ENCODE assay signal across 9 mouse cellular contexts in genomic region chr17:92210730-92211129, GRCm38 (mm10).
DNase-seq lines count a peak whose midpoint lies in the region; ATAC-seq and TF ChIP-seq lines count a peak whose summit lies in the region.
"Had no signal": no experiment of that assay in that cellular context is flagged by ENCODE, and none has a peak within 500 bp of the region (broad histone marks: within the 10 kb centered on the region; RNA-seq: fewer than 3 reads in every experiment).

No protein-coding gene starts in this region.

- DNase-seq in kidney, postnatal 0 days (ENCODE audit: low spot score) = peak; percentile 12
- DNase-seq in ES-E14 (ENCODE audit: low read depth, low spot score) (peak; percentile 20), liver (no peak)
- DNase-seq in left cerebral cortex, postnatal 25 days (ENCODE audit: low spot score in 2 of 2) = peak; percentile 3 to 51
- no peak for DNase-seq in thymus, postnatal 4 days
- no peak for DNase-seq in thymus, postnatal 36 days

- in situ Hi-C loops in ES-E14 (cut with MboI; ENCODE audit: low sequenced_read_pairs in 2 of 2, unreplicated experiment in 2 of 2) = no loop called here

- TF ChIP-seq POLR2A in cortical plate, adult 2 months (IDR thresholded peaks at IDR 0.05; ENCODE audit: extremely low read depth, insufficient read depth, low read length) = no peak

- intact Hi-C loops in left cerebral cortex, postnatal 25 days (cut with DNase I) = loop anchor here (5.0 kb wide), 1 partner anchor 932 kb away; no protein-coding TSS in a partner anchor

- H3K27me3 ChIP-seq in kidney, postnatal 0 days (ENCODE audit: insufficient read depth, low read length) = no peaks in the 10 kb centered on the region
- H3K27me3 ChIP-seq in kidney, embryonic 15.5 days = no peaks in the 10 kb centered on the region

- H3K4me1 ChIP-seq in kidney, postnatal 0 days (replicated peaks; ENCODE audit: insufficient read depth, low read length) = no peaks in the 10 kb centered on the region
- H3K4me1 ChIP-seq in kidney, embryonic 15.5 days = no peaks in the 10 kb centered on the region
- no peaks in the 10 kb centered on the region for H3K4me1 ChIP-seq in ES-E14 (ENCODE audit: control insufficient read depth in 2 of 2, insufficient read depth in 2 of 2, low read length in 2 of 2, poor library complexity in 1 of 2)
- H3K4me1 ChIP-seq in cortical plate, adult 2 months (ENCODE audit: control insufficient read depth, insufficient read depth, low read length) = no peaks in the 10 kb centered on the region

- peak; percentile 58 for TF ChIP-seq CTCF in kidney, postnatal 0 days (IDR thresholded peaks at IDR 0.05; ENCODE audit: low read depth)
- peak; percentile 30; the same call in 1 of the 2 replicates for TF ChIP-seq CTCF in cortical plate, adult 2 months (IDR thresholded peaks at IDR 0.05; ENCODE audit: extremely low read depth, insufficient read depth, low read length)

- no peak overlapping the region for H3K4me3 ChIP-seq in kidney, postnatal 0 days (replicated peaks; ENCODE audit: low read depth, low read length)
- no peak overlapping the region for H3K4me3 ChIP-seq in kidney, embryonic 15.5 days (replicated peaks)
- H3K4me3 ChIP-seq in ES-E14 (ENCODE audit: insufficient read depth in 1 of 2, low read depth in 1 of 2, low read length in 2 of 2, poor library complexity in 1 of 2, severe bottlenecking in 1 of 2) = no peak overlapping the region
- H3K4me3 ChIP-seq in cortical plate, adult 2 months (ENCODE audit: insufficient read depth, low read length) = no peak overlapping the region

- no peak for ATAC-seq in kidney, postnatal 0 days (replicated peaks; ENCODE audit: low FRiP score, low read depth)
- ATAC-seq in kidney, embryonic 15.5 days (replicated peaks; ENCODE audit: low FRiP score) = no peak
- ATAC-seq: activated CD4-positive, CD25-positive, alpha-beta regulatory T cell, adult 4 months had no signal

- H3K9ac ChIP-seq in kidney, postnatal 0 days (ENCODE audit: low read depth, low read length) = no peak overlapping the region
- H3K9ac ChIP-seq in kidney, embryonic 15.5 days = no peak overlapping the region
- no peak overlapping the region for H3K9ac ChIP-seq in ES-E14 (ENCODE audit: insufficient read depth, low read depth, low read length, poor library complexity, severe bottlenecking)

- H3K9me3 ChIP-seq in kidney, postnatal 0 days (replicated peaks; ENCODE audit: low read length) = no peaks in the 10 kb centered on the region
- H3K9me3 ChIP-seq in kidney, embryonic 15.5 days (replicated peaks) = no peaks in the 10 kb centered on the region
- H3K9me3 ChIP-seq in ES-E14 (ENCODE audit: control insufficient read depth, insufficient read depth, low read depth, low read length) = no peaks in the 10 kb centered on the region

- no peaks in the 10 kb centered on the region for H3K36me3 ChIP-seq in kidney, postnatal 0 days (ENCODE audit: insufficient read depth, low read length)
- H3K36me3 ChIP-seq in kidney, embryonic 15.5 days = no peaks in the 10 kb centered on the region
- no peaks in the 10 kb centered on the region for H3K36me3 ChIP-seq in ES-E14 (ENCODE audit: control insufficient read depth, insufficient read depth, low read length, poor library complexity, severe bottlenecking)

- H3K4me2 ChIP-seq in kidney, postnatal 0 days (ENCODE audit: low read length) = no peak overlapping the region
- H3K4me2 ChIP-seq in kidney, embryonic 15.5 days = no peak overlapping the region

- H3K27ac ChIP-seq in kidney, postnatal 0 days = no peak overlapping the region
- H3K27ac ChIP-seq in kidney, embryonic 15.5 days = no peak overlapping the region
- no peak overlapping the region for H3K27ac ChIP-seq in ES-E14 (ENCODE audit: insufficient read depth, low read depth, low read length, poor library complexity, severe bottlenecking)
- H3K27ac ChIP-seq in cortical plate, adult 2 months (ENCODE audit: insufficient read depth, low read length) = no peak overlapping the region

TF ChIP-seq in ES-E14, 5 proteins besides CTCF, POLR2A, EP300 and RAD21:
- TF ChIP-seq CHD2 (IDR thresholded peaks at IDR 0.05; ENCODE audit: low read depth, low read length) = no peak
- TF ChIP-seq ZNF384 (IDR thresholded peaks at IDR 0.05; ENCODE audit: low read depth, low read length) = no peak
- TF ChIP-seq MAFK (IDR thresholded peaks at IDR 0.05; ENCODE audit: insufficient read depth, low read depth, low read length) = no peak
- TF ChIP-seq HCFC1 (IDR thresholded peaks at IDR 0.05; ENCODE audit: borderline replicate concordance, insufficient read depth, low read length) = no peak
- TF ChIP-seq ZC3H11A (IDR thresholded peaks at IDR 0.05; ENCODE audit: borderline replicate concordance, low read depth, low read length) = no peak

Comparison
In these comparisons a context has a peak if more than half of its experiments do, and no peak if none do; other contexts are left out.
1. DNase-seq: peak in kidney, postnatal 0 days (single experiment), ES-E14 (single experiment) and left cerebral cortex, postnatal 25 days (2 of 2); none in thymus, postnatal 4 days (single experiment), thymus, postnatal 36 days (0 of 2) and liver (single experiment).